Mouse (Mus musculus) intestine, postnatal 0 days (tissue): ENCODE data around the gene Sri. TPM values are rescaled to one million over a fixed set of nuclear protein-coding genes. Genes with fewer than 3 reads are reported as not detected.
A peak's percentile ranks its signal among the peaks of the same experiment; 100 is the strongest.

Source experiments
- ATAC-seq: fragments of 200-750 bp; cut with Nextera tagmentation; 2 replicates; pipeline ENCODE4 v1.8.0; 2017; ENCODE audit warnings: mild to moderate bottlenecking, moderate TSS enrichment, moderate library complexity
- H3K27ac ChIP-seq: fragments of 300-500 bp; sonication (generic); 2 replicates; pipeline ENCODE4 v1.5.1; 2014; ENCODE audit warnings: mild to moderate bottlenecking, low read depth, low read length, moderate library complexity
- H3K27me3 ChIP-seq: fragments of 300-500 bp; sonication (generic); replicated peaks from 2 replicates; pipeline ENCODE4 v1.6.1; 2014; ENCODE audit warnings: low read length, mixed read lengths; ENCODE audit not compliant: control insufficient read depth, insufficient read depth
- H3K36me3 ChIP-seq: fragments of 300-500 bp; sonication (generic); 2 replicates; pipeline ENCODE4 v1.6.1; 2014; ENCODE audit warnings: mild to moderate bottlenecking, moderate library complexity; ENCODE audit not compliant: control insufficient read depth, insufficient read depth
- H3K4me1 ChIP-seq: fragments of 300-500 bp; sonication (generic); replicated peaks from 2 replicates; pipeline ENCODE4 v1.6.1; 2014; ENCODE audit warnings: antibody characterized with exemption, low read length, mixed read lengths; ENCODE audit not compliant: control insufficient read depth, insufficient read depth
- H3K4me2 ChIP-seq: fragments of 300-500 bp; sonication (generic); replicated peaks from 2 replicates; pipeline ENCODE4 v1.6.1; 2014; ENCODE audit warnings: low read depth, mild to moderate bottlenecking, moderate library complexity
- H3K4me3 ChIP-seq: fragments of 300-500 bp; sonication (generic); 2 replicates; pipeline ENCODE4 v1.5.1; 2014; ENCODE audit warnings: low read depth, low read length
- H3K9ac ChIP-seq: fragments of 300-500 bp; sonication (generic); 2 replicates; pipeline ENCODE4 v1.6.1; 2014; ENCODE audit warnings: mild to moderate bottlenecking, low read depth, low read length
- H3K9me3 ChIP-seq: fragments of 300-500 bp; sonication (generic); 2 replicates; pipeline ENCODE4 v1.6.1; 2016; ENCODE audit warnings: mixed run types; ENCODE audit not compliant: control insufficient read depth
- CTCF ChIP-seq: sonication (generic); IDR thresholded peaks from 2 replicates; pipeline ENCODE4 v1.5.1; 2016; ENCODE audit warnings: low read depth, mild to moderate bottlenecking, control low read depth, antibody characterized with exemption, moderate library complexity
- WGBS: fragments of 180-500 bp; shearing (Covaris S2); extraction: QIAGEN DNeasy Blood & Tissue Kit; methylation state at CpG from one replicate; pipeline ENCODE4 v1.1.7; 2014; 5-methylcytosine and 5-hydroxymethylcytosine counted together
- polyA plus RNA-seq: library from polyadenylated mRNA; unstranded; fragments of >200 nt; fragmentation: Nextera tagmentation; extraction: Ambion mirVana; gene quantifications from 2 replicates; pipeline ENCODE4 v1.2.1, GENCODE M21; 2015

Gene Sri
- polyA plus RNA-seq, 1 experiment from 2014 or later: 322 TPM

DNA sequence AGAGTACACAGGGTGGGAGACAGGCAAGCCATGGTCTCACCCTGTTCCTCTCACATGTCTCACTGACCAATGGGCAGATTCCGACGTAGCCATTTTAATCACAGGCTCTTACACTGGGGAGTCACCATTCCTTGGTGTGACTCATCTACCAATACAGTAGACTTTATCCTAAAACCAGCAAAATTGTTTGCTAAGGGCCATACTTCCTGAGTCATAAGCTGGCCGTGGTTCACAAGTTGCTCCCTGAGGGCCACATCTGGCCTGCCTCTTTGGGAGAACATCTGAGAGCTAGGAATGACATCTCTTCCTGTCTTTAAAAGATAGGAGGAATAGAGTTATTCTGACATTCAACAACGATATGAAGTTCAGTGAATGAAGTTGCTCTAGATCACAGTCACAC is 7.9 kb downstream of the Sri start:
- no peaks in the 10 kb centered on the region for H3K9me3 ChIP-seq
- no peak overlapping the region for H3K4me2 ChIP-seq
- H3K27me3 ChIP-seq: no peaks in the 10 kb centered on the region
- no peaks in the 10 kb centered on the region for H3K4me1 ChIP-seq
- no peaks in the 10 kb centered on the region for H3K36me3 ChIP-seq
- WGBS: 69% methylated on average over 4 of the region's 4 CpGs
- no peak overlapping the region for H3K4me3 ChIP-seq
- no peak for ATAC-seq
- no peak for TF ChIP-seq CTCF
- H3K27ac ChIP-seq: no peak overlapping the region
- no peak overlapping the region for H3K9ac ChIP-seq

GRCm38 (mm10) chr5:8055721-8056129 is 9.8 kb downstream of the Sri start:
- no peak for ATAC-seq
- peak overlapping the region; percentile 91; the same call in 1 of the 2 replicates for H3K9ac ChIP-seq
- peak overlapping the region; percentile 96 for H3K27ac ChIP-seq
- no peaks in the 10 kb centered on the region for H3K27me3 ChIP-seq
- H3K9me3 ChIP-seq: no peaks in the 10 kb centered on the region
- TF ChIP-seq CTCF: no peak
- H3K4me2 ChIP-seq: peak overlapping the region; percentile 80
- peak overlapping the region; percentile 87 for H3K4me3 ChIP-seq
- no peaks in the 10 kb centered on the region for H3K4me1 ChIP-seq
- peaks cover 14% of the 10 kb centered on the region for H3K36me3 ChIP-seq
- WGBS: 5% methylated on average over 8 of the region's 8 CpGs

GRCm38 (mm10) chr5:8056141-8057017 is 10.5 kb downstream of the Sri start:
- Histone ChIP-seq H3K27me3 (no peaks in the 10 kb centered on the region), H3K9ac (peak overlapping the region; percentile 91), H3K36me3 (peaks cover 21% of the 10 kb centered on the region), H3K9me3 (no peaks in the 10 kb centered on the region), H3K27ac (peak overlapping the region; percentile 96), H3K4me2 (peak overlapping the region; percentile 80), H3K4me3 (peak overlapping the region; percentile 87), H3K4me1 (no peaks in the 10 kb centered on the region)
- ATAC-seq: peak; percentile 96
- TF ChIP-seq CTCF: peak; percentile 50; the same call in 1 of the 2 replicates
- WGBS: under 1% methylated on average over 51 of the region's 60 CpGs

DNA sequence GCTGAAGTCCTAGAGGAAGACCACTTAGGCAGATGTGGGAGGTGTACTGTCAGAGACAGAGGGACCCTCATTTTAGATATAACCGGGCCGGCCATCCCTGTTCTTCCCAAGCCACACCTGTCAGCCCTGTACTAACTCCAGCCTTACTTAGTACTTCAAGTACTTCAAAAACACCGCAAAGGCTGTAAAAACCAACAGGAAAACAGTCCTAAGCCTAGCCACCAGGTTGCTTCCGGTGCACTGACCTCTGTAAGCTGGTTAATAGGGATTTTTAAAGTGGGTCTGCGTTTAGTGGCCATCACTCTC is 11.1 kb downstream of the Sri start:
- WGBS: 22% methylated on average over 5 of the region's 5 CpGs
- no peaks in the 10 kb centered on the region for H3K9me3 ChIP-seq
- H3K9ac ChIP-seq: peak overlapping the region; percentile 91
- H3K27me3 ChIP-seq: no peaks in the 10 kb centered on the region
- peak overlapping the region; percentile 87 for H3K4me3 ChIP-seq
- no peaks in the 10 kb centered on the region for H3K4me1 ChIP-seq
- H3K4me2 ChIP-seq: peak overlapping the region; percentile 80
- peak overlapping the region; percentile 96 for H3K27ac ChIP-seq
- ATAC-seq: peak; percentile 26
- no peak for TF ChIP-seq CTCF
- H3K36me3 ChIP-seq: peaks cover 26% of the 10 kb centered on the region

DNA sequence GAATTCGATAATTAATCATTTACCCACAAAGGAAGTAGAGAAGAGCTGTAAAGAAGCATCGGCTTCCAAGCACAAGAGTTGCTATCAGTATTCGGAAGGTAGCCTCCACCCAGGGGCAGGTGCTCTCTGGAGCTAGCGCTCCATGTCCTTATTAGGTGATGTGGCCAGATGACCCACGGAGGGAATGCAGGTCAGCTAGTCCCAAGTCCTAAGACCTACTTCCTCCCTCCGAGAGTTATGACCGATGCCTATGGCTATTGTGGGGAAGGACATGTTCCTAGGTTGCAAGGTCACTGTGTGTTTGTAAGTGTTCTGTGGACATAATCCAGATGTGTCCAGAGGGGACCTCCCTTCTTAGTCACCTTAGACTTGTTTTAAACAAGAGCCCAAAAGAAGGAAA is 12.2 kb downstream of the Sri start:
- 45% methylated on average over 7 of the region's 7 CpGs for WGBS
- Histone ChIP-seq H3K4me2 (peak overlapping the region; percentile 80; the same call in 1 of the 2 replicates), H3K27ac (no peak overlapping the region), H3K27me3 (no peaks in the 10 kb centered on the region), H3K4me1 (no peaks in the 10 kb centered on the region), H3K9ac (no peak overlapping the region), H3K4me3 (no peak overlapping the region), H3K36me3 (peaks cover 33% of the 10 kb centered on the region), H3K9me3 (no peaks in the 10 kb centered on the region)
- peak; percentile 33 for ATAC-seq
- no peak for TF ChIP-seq CTCF

- Histone ChIP-seq H3K4me1 (no peaks in the 10 kb centered on the region), H3K27ac (no peak overlapping the region), H3K9ac (no peak overlapping the region), H3K4me2 (no peak overlapping the region), H3K4me3 (no peak overlapping the region), H3K27me3 (no peaks in the 10 kb centered on the region), H3K9me3 (no peaks in the 10 kb centered on the region), H3K36me3 (peaks cover 75% of the 10 kb centered on the region)
- ATAC-seq: no peak
- TF ChIP-seq CTCF: no peak
- WGBS: 96% methylated on average over 2 of the region's 2 CpGs
These were observed 16.6 kb downstream of the Sri start for GRCm38 (mm10) chr5:8062469-8062868.
